Mouse (Mus musculus) lung, embryonic 14.5 days (tissue): ENCODE measurements around the gene Dek. TPM values are rescaled to one million over a fixed set of nuclear protein-coding genes. Genes with fewer than 3 reads are reported as not detected.
A peak's percentile ranks its signal among the peaks of the same experiment; 100 is the strongest.

Source experiments
- ATAC-seq: fragments of 200-750 bp; cut with Nextera tagmentation; 2 replicates; pipeline ENCODE4 v1.8.0; 2017; ENCODE audit warnings: mild to moderate bottlenecking, moderate TSS enrichment, moderate library complexity; ENCODE audit not compliant: insufficient read depth
- DNase-seq: peaks from one replicate; pipeline ENCODE4 v3.0.0-alpha.2; 2015
- H3K27ac ChIP-seq: fragments of 300-500 bp; sonication (generic); 2 replicates; pipeline ENCODE4 v1.5.1; 2014; ENCODE audit warnings: low read depth, mild to moderate bottlenecking, moderate library complexity
- H3K27me3 ChIP-seq: fragments of 300-500 bp; sonication (generic); 2 replicates; pipeline ENCODE4 v1.6.1; 2014; ENCODE audit warnings: low read length, control low read depth; ENCODE audit not compliant: insufficient read depth
- H3K36me3 ChIP-seq: fragments of 300-500 bp; sonication (generic); 2 replicates; pipeline ENCODE4 v1.6.1; 2014; ENCODE audit warnings: control low read depth; ENCODE audit not compliant: insufficient read depth
- H3K4me1 ChIP-seq: fragments of 300-500 bp; sonication (generic); 2 replicates; pipeline ENCODE4 v1.6.1; 2014; ENCODE audit warnings: antibody characterized with exemption, control low read depth; ENCODE audit not compliant: insufficient read depth
- H3K4me2 ChIP-seq: fragments of 300-500 bp; sonication (generic); 2 replicates; pipeline ENCODE4 v1.6.1; 2014; ENCODE audit warnings: mild to moderate bottlenecking
- H3K4me3 ChIP-seq: fragments of 300-500 bp; sonication (generic); 2 replicates; pipeline ENCODE4 v1.5.1; 2014; ENCODE audit warnings: low read depth, low read length
- H3K9ac ChIP-seq: fragments of 300-500 bp; sonication (generic); 2 replicates; pipeline ENCODE4 v1.6.1; 2014
- H3K9me3 ChIP-seq: fragments of 300-500 bp; sonication (generic); 2 replicates; pipeline ENCODE4 v1.6.1; 2016; ENCODE audit warnings: low read depth, low read length, control low read depth
- CTCF ChIP-seq: IDR thresholded peaks from 2 replicates; pipeline ENCODE4 v1.5.1; 2016; ENCODE audit warnings: antibody characterized with exemption, low read depth
- whole genome bisulfite sequencing: fragments of 180-500 bp; shearing (Covaris S2); extraction: QIAGEN DNeasy Blood & Tissue Kit; methylation state at CpG from one replicate; pipeline ENCODE4 v1.1.7; 2014; 5-methylcytosine and 5-hydroxymethylcytosine counted together
- polyA plus RNA-seq: library from polyadenylated mRNA; unstranded; fragments of >200 nt; fragmentation: Nextera tagmentation; extraction: Ambion mirVana; gene quantifications from 2 replicates; pipeline ENCODE4 v1.2.1, GENCODE M21; 2014

The Dek gene
- polyA plus RNA-seq, 1 experiment from 2014 or later = 326 TPM

GRCm38 (mm10) chr13:47076156-47076555, 29.8 kb downstream of the Dek start:
- H3K27ac ChIP-seq = no peak overlapping the region
- WGBS = 77% methylated on average over 5 of the region's 5 CpGs
- no peak overlapping the region for H3K4me2 ChIP-seq
- no peak for TF ChIP-seq CTCF
- H3K27me3 ChIP-seq = no peaks in the 10 kb centered on the region
- no peak for ATAC-seq
- no peak overlapping the region for H3K9ac ChIP-seq
- no peaks in the 10 kb centered on the region for H3K4me1 ChIP-seq
- no peak overlapping the region for H3K4me3 ChIP-seq
- H3K36me3 ChIP-seq = peaks cover 44% of the 10 kb centered on the region
- DNase-seq = no peak
- H3K9me3 ChIP-seq = no peaks in the 10 kb centered on the region

- no peak for TF ChIP-seq CTCF
- Histone ChIP-seq H3K4me3 (no peak overlapping the region), H3K9me3 (no peaks in the 10 kb centered on the region), H3K27me3 (no peaks in the 10 kb centered on the region), H3K4me2 (no peak overlapping the region), H3K9ac (no peak overlapping the region), H3K4me1 (no peaks in the 10 kb centered on the region), H3K36me3 (peaks cover 29% of the 10 kb centered on the region), H3K27ac (no peak overlapping the region)
- 78% methylated on average over 5 of the region's 5 CpGs for WGBS
- no peak for ATAC-seq
- DNase-seq = no peak
These were observed 33.5 kb downstream of the Dek start for GRCm38 (mm10) chr13:47072484-47072883.

- Histone ChIP-seq H3K9ac (no peak overlapping the region), H3K27ac (no peak overlapping the region), H3K36me3 (peaks cover 29% of the 10 kb centered on the region), H3K4me2 (no peak overlapping the region), H3K4me1 (no peaks in the 10 kb centered on the region), H3K27me3 (no peaks in the 10 kb centered on the region), H3K9me3 (no peaks in the 10 kb centered on the region), H3K4me3 (no peak overlapping the region)
- TF ChIP-seq CTCF = no peak
- 91% methylated on average over 13 of the region's 13 CpGs for WGBS
- no peak for ATAC-seq
- no peak for DNase-seq
These were observed 34.1 kb downstream of the Dek start for GRCm38 (mm10) chr13:47071871-47072270.

GRCm38 (mm10) chr13:47070329-47071080, 35.5 kb downstream of the Dek start:
- Histone ChIP-seq H3K27me3 (no peaks in the 10 kb centered on the region), H3K9me3 (no peaks in the 10 kb centered on the region), H3K4me1 (no peaks in the 10 kb centered on the region), H3K4me2 (no peak overlapping the region), H3K27ac (no peak overlapping the region), H3K4me3 (no peak overlapping the region), H3K9ac (no peak overlapping the region), H3K36me3 (peaks cover 26% of the 10 kb centered on the region)
- WGBS = 71% methylated on average over 15 of the region's 15 CpGs
- ATAC-seq (no peak), DNase-seq (no peak)
- no peak for TF ChIP-seq CTCF

GRCm38 (mm10) chr13:47067001-47067400, 39.0 kb downstream of the Dek start:
- Histone ChIP-seq H3K9ac (no peak overlapping the region), H3K27ac (no peak overlapping the region), H3K4me3 (no peak overlapping the region), H3K9me3 (no peaks in the 10 kb centered on the region), H3K27me3 (no peaks in the 10 kb centered on the region), H3K4me1 (no peaks in the 10 kb centered on the region), H3K4me2 (no peak overlapping the region), H3K36me3 (peaks cover 26% of the 10 kb centered on the region)
- no peak for TF ChIP-seq CTCF
- DNase-seq = no peak
- WGBS = 87% methylated on average over 6 of the region's 6 CpGs
- ATAC-seq = no peak

GRCm38 (mm10) chr13:47066516-47066915, 39.5 kb downstream of the Dek start:
- no peaks in the 10 kb centered on the region for H3K4me1 ChIP-seq
- 92% methylated on average over 10 of the region's 10 CpGs for WGBS
- H3K36me3 ChIP-seq = peaks cover 29% of the 10 kb centered on the region
- no peak overlapping the region for H3K4me2 ChIP-seq
- H3K4me3 ChIP-seq = no peak overlapping the region
- H3K9ac ChIP-seq = no peak overlapping the region
- ATAC-seq (no peak), DNase-seq (no peak)
- no peak for TF ChIP-seq CTCF
- no peaks in the 10 kb centered on the region for H3K9me3 ChIP-seq
- H3K27ac ChIP-seq = no peak overlapping the region
- no peaks in the 10 kb centered on the region for H3K27me3 ChIP-seq

- 37% methylated on average over 15 of the region's 15 CpGs for WGBS
- peak overlapping the region; percentile 65 for H3K27ac ChIP-seq
These were observed 41.8 kb downstream of the Dek start for GRCm38 (mm10) chr13:47063985-47064760.

More at GRCm38 (mm10) chr13:47063985-47064760, 41.8 kb downstream of the Dek start:
- Histone ChIP-seq H3K36me3 (peaks cover 34% of the 10 kb centered on the region), H3K9me3 (no peaks in the 10 kb centered on the region), H3K4me1 (no peaks in the 10 kb centered on the region), H3K4me3 (no peak overlapping the region), H3K9ac (no peak overlapping the region), H3K27me3 (no peaks in the 10 kb centered on the region), H3K4me2 (no peak overlapping the region)
- no peak for TF ChIP-seq CTCF
- ATAC-seq = peak; percentile 88
- peak; percentile 90 for DNase-seq
